Mouse (Mus musculus) C2C12 (cell line): ENCODE measurements around the gene Mrpl33.

Source experiments
- CEBPB ChIP-seq: IDR thresholded peaks from one replicate; pipeline ENCODE4 v1.6.1; 2011; ENCODE audit warnings: low read depth, mild to moderate bottlenecking, control low read depth, moderate library complexity
- CTCF ChIP-seq: IDR thresholded peaks from one replicate; pipeline ENCODE4 v1.5.1; 2011; ENCODE audit not compliant: control insufficient read depth, insufficient read depth, insufficient read length
- FOSL1 ChIP-seq: IDR thresholded peaks from one replicate; pipeline ENCODE4 v1.8.0; 2011; ENCODE audit warnings: mild to moderate bottlenecking, low read length; ENCODE audit not compliant: poor library complexity, insufficient read depth, severe bottlenecking
- MAX ChIP-seq: IDR thresholded peaks from one replicate; pipeline ENCODE4 v1.6.1; 2011; ENCODE audit warnings: mild to moderate bottlenecking, control low read depth
- MYOG ChIP-seq: IDR thresholded peaks from one replicate; pipeline ENCODE4 v1.6.1; 2011; ENCODE audit not compliant: control insufficient read depth, insufficient read length; ENCODE audit errors: extremely low read depth
- USF1 ChIP-seq: IDR thresholded peaks from one replicate; pipeline ENCODE4 v1.6.1; 2011; ENCODE audit warnings: low read depth, mild to moderate bottlenecking, control low read depth, moderate library complexity

DNA sequence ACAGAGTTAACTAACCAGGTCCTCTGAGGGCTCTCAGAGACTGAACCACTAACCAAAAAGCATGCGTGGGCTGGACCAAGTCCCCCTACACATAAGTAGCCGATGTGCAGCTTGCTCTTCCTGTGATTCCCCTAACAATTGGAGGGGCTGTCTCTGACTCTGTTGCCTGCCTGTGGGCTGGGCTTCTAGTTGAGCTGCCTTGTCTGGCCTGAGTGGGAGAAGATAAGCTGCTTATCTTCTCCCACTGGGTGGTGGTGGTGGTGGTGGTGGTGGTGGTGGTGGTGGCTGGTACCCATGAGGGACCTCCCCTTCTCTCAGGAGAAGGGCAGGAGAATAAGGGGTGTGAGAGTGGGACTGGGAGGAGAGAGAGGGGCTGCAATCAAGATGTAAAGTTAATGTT lies 89.3 kb downstream of the Mrpl33 start:
- TF ChIP-seq CTCF: no peak
- no peak for TF ChIP-seq CEBPB
- no peak for TF ChIP-seq USF1
- no peak for TF ChIP-seq FOSL1
- no peak for TF ChIP-seq MYOG
- no peak for TF ChIP-seq MAX
